Mouse (Mus musculus) urinary bladder, postnatal 36 days (tissue): ENCODE measurements around the gene Ifnz.
A peak's percentile ranks its signal among the peaks of the same experiment; 100 is the strongest.
"Not testable (repeated sequence)": the region's sequence is repeated elsewhere in the genome, so short reads cannot be mapped to it uniquely, and the experiment has no call there.

Source experiments
- DNase-seq, 2 experiments: peaks; one replicate each; pipeline ENCODE4 v3.0.0; 2022; ENCODE audit warnings: low spot score in 2 of 2, mixed read lengths in 1 of 2

The Ifnz gene

GRCm38 (mm10) chr4:88785409-88785808, 3.5 kb downstream of the Ifnz start, which contains the start of gene Gm13276:
TSS of gene Gm13276 (plus strand) at chr4:88785709.
- not testable (repeated sequence) for DNase-seq

DNA sequence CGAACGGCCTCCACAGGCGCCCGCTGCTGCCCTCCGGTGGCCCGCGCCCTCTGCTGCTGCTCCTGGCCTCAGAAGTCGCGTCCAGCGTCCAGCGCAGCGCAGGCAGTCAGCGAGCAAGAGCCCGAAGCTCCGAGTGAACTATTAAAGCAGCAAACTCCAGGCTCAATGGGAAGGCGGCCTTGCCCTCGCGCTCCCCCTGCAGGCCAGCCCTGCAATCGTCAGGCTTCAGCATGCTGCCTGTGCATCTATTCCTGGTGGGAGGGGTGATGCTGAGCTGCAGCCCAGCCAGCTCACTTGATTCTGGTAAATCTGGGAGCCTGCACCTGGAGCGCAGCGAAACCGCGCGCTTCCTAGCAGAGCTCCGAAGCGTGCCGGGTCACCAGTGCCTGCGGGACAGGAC, 6.5 kb downstream of the Ifnz start, which contains the start of gene Gm13277:
Gm13277 (plus strand) TSS at position 231 of the 400 bp plus-strand sequence.
- DNase-seq = peak; percentile 34 to 72

- not testable (repeated sequence) for DNase-seq
These were observed 9.3 kb downstream of the Ifnz start, which contains the start of gene Gm13278 for GRCm38 (mm10) chr4:88791250-88791649. TSS of gene Gm13278 (plus strand) at chr4:88791550.

GRCm38 (mm10) chr4:88793936-88794675, 12.2 kb downstream of the Ifnz start, which contains the start of gene Gm13275:
TSS of gene Gm13275 (plus strand) at chr4:88794487.
- DNase-seq = peak; percentile 74 to 83

DNA sequence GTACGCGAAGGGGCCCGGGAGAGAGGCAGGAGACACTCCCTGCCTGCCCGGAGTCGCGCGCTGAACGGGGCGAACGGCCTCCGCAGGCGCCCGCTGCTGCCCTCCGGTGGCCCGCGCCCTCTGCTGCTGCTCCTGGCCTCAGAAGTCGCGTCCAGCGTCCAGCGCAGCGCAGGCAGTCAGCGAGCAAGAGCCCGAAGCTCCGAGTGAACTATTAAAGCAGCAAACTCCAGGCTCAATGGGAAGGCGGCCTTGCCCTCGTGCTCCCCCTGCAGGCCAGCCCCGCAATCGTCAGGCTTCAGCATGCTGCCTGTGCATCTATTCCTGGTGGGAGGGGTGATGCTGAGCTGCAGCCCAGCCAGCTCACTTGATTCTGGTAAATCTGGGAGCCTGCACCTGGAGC, 15.2 kb downstream of the Ifnz start, which contains the start of gene Gm13279:
Gm13279 (plus strand) TSS at position 301 of the 400 bp plus-strand sequence.
- DNase-seq = not testable (repeated sequence)

DNA sequence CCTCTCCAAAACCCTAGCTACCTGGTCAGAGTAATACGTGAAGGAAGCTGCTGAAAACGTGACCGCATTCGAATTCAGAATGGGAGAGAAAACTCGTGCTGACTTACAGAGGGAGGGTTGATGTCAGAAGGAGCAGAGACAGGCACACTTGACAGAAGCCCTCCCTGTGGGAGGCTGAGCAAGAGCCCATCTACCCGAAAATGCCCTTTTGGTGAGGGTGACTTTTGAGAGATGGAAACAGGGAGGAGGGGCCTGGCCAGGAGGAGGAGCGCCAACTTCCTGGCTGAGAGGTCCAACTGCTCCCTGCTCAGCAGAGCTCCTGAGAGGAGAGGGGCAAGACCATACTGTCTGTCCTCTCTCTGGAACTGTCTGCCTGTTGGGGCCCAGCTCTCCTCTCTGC, 17.4 kb downstream of the Ifnz start, which contains the start of gene Gm13285:
Gm13285 (plus strand) TSS at position 301 of the 400 bp plus-strand sequence.
- DNase-seq = not testable (repeated sequence)

DNA sequence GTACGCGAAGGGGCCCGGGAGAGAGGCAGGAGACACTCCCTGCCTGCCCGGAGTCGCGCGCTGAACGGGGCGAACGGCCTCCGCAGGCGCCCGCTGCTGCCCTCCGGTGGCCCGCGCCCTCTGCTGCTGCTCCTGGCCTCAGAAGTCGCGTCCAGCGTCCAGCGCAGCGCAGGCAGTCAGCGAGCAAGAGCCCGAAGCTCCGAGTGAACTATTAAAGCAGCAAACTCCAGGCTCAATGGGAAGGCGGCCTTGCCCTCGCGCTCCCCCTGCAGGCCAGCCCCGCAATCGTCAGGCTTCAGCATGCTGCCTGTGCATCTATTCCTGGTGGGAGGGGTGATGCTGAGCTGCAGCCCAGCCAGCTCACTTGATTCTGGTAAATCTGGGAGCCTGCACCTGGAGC, 21.0 kb downstream of the Ifnz start, which contains the start of gene Gm13287:
Gm13287 (plus strand) TSS at position 301 of the 400 bp plus-strand sequence.
- not testable (repeated sequence) for DNase-seq

- DNase-seq = not testable (repeated sequence)
These were observed 23.3 kb downstream of the Ifnz start, which contains the start of gene Gm13288 for GRCm38 (mm10) chr4:88805231-88805630. TSS of gene Gm13288 (plus strand) at chr4:88805531.

GRCm38 (mm10) chr4:88805761-88806160, 23.8 kb downstream of the Ifnz start:
- DNase-seq = peak in 1 of 2 experiments; percentile 36

- no peak for DNase-seq
These were observed 34.0 kb downstream of the Ifnz start, which contains the start of gene Ifna7 for GRCm38 (mm10) chr4:88815928-88816327. TSS of gene Ifna7 (plus strand) at chr4:88816228.

DNA sequence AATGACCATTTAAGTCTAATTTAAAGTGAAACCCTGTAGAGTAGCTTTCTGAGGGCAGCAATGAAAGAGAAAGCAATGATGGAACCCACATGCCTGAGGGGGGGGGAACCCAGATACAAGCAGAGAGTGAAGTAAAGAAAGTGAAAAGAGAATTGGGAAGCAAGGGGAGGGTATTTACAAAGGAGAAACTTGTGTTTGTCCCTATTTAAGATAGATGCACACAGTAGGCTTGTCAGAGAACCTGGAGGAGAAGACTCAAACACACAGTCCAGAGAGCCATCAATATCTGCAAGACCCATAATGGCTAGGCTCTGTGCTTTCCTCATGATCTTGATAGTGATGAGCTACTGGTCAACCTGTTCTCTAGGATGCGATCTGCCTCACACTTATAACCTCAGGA, 37.7 kb downstream of the Ifnz start, which contains the start of gene Ifna11:
Ifna11 (plus strand) TSS at position 301 of the 400 bp plus-strand sequence.
- no peak for DNase-seq

GRCm38 (mm10) chr4:88822995-88823394, 41.1 kb downstream of the Ifnz start:
- no peak for DNase-seq

- DNase-seq = not testable (repeated sequence)
These were observed 45.2 kb downstream of the Ifnz start, which contains the start of gene Ifna6 for GRCm38 (mm10) chr4:88827116-88827515. TSS of gene Ifna6 (plus strand) at chr4:88827416.

- DNase-seq = peak in 1 of 2 experiments; percentile 9
These were observed 48.6 kb downstream of the Ifnz start for GRCm38 (mm10) chr4:88830523-88830922.
